Comparison of ENCODE assay signal across 24 mouse cellular contexts in genomic region chr6:92605156-92605555, GRCm38 (mm10).
DNase-seq lines count a peak whose midpoint lies in the region; ATAC-seq and TF ChIP-seq lines count a peak whose summit lies in the region.
"Had no signal": no experiment of that assay in that cellular context is flagged by ENCODE, and none has a peak within 500 bp of the region (broad histone marks: within the 10 kb centered on the region; RNA-seq: fewer than 3 reads in every experiment).

No protein-coding gene starts in this region.

- WGBS in kidney, embryonic 15.5 days, result 29% methylated on average over 2 of the region's 2 CpGs
- 28% methylated on average over 2 of the region's 2 CpGs for WGBS in lung, embryonic 14.5 days

- no peak overlapping the region for H3K4me3 ChIP-seq in kidney, embryonic 15.5 days (replicated peaks)
- no peak overlapping the region for H3K4me3 ChIP-seq in lung, embryonic 14.5 days (ENCODE audit: low read depth, low read length)
- H3K4me3 ChIP-seq: erythroblast, embryonic 14.5 days; heart, embryonic 10.5 days; liver, embryonic 13.5 days; megakaryocyte, embryonic 14.5 days; midbrain, embryonic 15.5 days had no signal

- TF ChIP-seq CTCF in lung, embryonic 14.5 days (IDR thresholded peaks at IDR 0.05; ENCODE audit: low read depth), result no peak

- H3K9me3 ChIP-seq in kidney, embryonic 15.5 days (replicated peaks), result no peaks in the 10 kb centered on the region
- no peaks in the 10 kb centered on the region for H3K9me3 ChIP-seq in lung, embryonic 14.5 days (ENCODE audit: low read depth, low read length)
- H3K9me3 ChIP-seq: heart, embryonic 10.5 days; liver, embryonic 13.5 days; midbrain, embryonic 15.5 days had no signal

- H3K4me2 ChIP-seq in kidney, embryonic 15.5 days, result no peak overlapping the region
- no peak overlapping the region for H3K4me2 ChIP-seq in lung, embryonic 14.5 days
- H3K4me2 ChIP-seq: hindbrain, embryonic 14.5 days; liver, embryonic 13.5 days; midbrain, embryonic 15.5 days had no signal

- H3K27ac ChIP-seq in kidney, embryonic 15.5 days, result peak overlapping the region; percentile 64
- peak overlapping the region; percentile 38; the same call in 1 of the 2 replicates for H3K27ac ChIP-seq in lung, embryonic 14.5 days (ENCODE audit: low read depth)
- H3K27ac ChIP-seq: heart, embryonic 10.5 days; hindbrain, embryonic 14.5 days; liver, embryonic 13.5 days; midbrain, embryonic 15.5 days had no signal

- no peak overlapping the region for H3K9ac ChIP-seq in kidney, embryonic 15.5 days
- H3K9ac ChIP-seq in lung, embryonic 14.5 days, result no peak overlapping the region
- H3K9ac ChIP-seq: hindbrain, embryonic 14.5 days; liver, embryonic 13.5 days; midbrain, embryonic 15.5 days had no signal

- no peaks in the 10 kb centered on the region for H3K27me3 ChIP-seq in kidney, embryonic 15.5 days
- H3K27me3 ChIP-seq in lung, embryonic 14.5 days (ENCODE audit: insufficient read depth, low read length), result no peaks in the 10 kb centered on the region
- H3K27me3 ChIP-seq: liver, embryonic 13.5 days; megakaryocyte, embryonic 14.5 days; midbrain, embryonic 15.5 days had no signal

- H3K4me1 ChIP-seq in kidney, embryonic 15.5 days, result peaks cover 25% of the 10 kb centered on the region
- peaks cover 20% of the 10 kb centered on the region for H3K4me1 ChIP-seq in lung, embryonic 14.5 days (ENCODE audit: insufficient read depth)
- H3K4me1 ChIP-seq: liver, embryonic 13.5 days; megakaryocyte, embryonic 14.5 days; midbrain, embryonic 15.5 days had no signal

- peak; percentile 60; the same call in 1 of the 2 replicates for ATAC-seq in kidney, embryonic 15.5 days (replicated peaks; ENCODE audit: low FRiP score)
- ATAC-seq in lung, embryonic 14.5 days (ENCODE audit: insufficient read depth), result peak; percentile 57; the same call in 1 of the 2 replicates
- no peak for ATAC-seq in inflammation-experienced regulatory T-cells, adult 6 months
- ATAC-seq: forebrain, embryonic 14.5 days; lung, postnatal 0 days; midbrain, embryonic 15.5 days had no signal

- no peaks in the 10 kb centered on the region for H3K36me3 ChIP-seq in kidney, embryonic 15.5 days
- no peaks in the 10 kb centered on the region for H3K36me3 ChIP-seq in lung, embryonic 14.5 days (ENCODE audit: insufficient read depth)
- H3K36me3 ChIP-seq: heart, embryonic 10.5 days; liver, embryonic 13.5 days; midbrain, embryonic 15.5 days had no signal

- no peak for DNase-seq in kidney, adult 18-20 months
- peak; percentile 39 for DNase-seq in lung, embryonic 14.5 days
- DNase-seq in lung, postnatal 25 days (ENCODE audit: low spot score), result no peak
- peak; percentile 44 for DNase-seq in layer of hippocampus, adult 8-10 months (ENCODE audit: low spot score in 2 of 2)
- no peak for DNase-seq in c-Kit-positive CD71-positive TER-119-positive erythroid progenitor cells, embryonic 14.5 days (ENCODE audit: low spot score)
- DNase-seq: adrenal gland, adult 8-10 months; B cell, adult 2 months; cerebellum, adult 18-20 months; cerebellum, postnatal 36 days; gastrocnemius, postnatal 36 days; heart, postnatal 14 days; left cerebral cortex, postnatal 4 days; liver, embryonic 13.5 days; retina, postnatal 1 day; thymus, postnatal 25 days had no signal

Comparison
In these comparisons a context has a peak if more than half of its experiments do, and no peak if none do; other contexts are left out.
1. DNase-seq: peak in lung, embryonic 14.5 days (single experiment) and layer of hippocampus, adult 8-10 months (2 of 2); none in kidney, adult 18-20 months (single experiment), lung, postnatal 25 days (single experiment) and c-Kit-positive CD71-positive TER-119-positive erythroid progenitor cells, embryonic 14.5 days (single experiment).